10 mouse cellular contexts compared by ENCODE assay signal in the genomic region with DNA sequence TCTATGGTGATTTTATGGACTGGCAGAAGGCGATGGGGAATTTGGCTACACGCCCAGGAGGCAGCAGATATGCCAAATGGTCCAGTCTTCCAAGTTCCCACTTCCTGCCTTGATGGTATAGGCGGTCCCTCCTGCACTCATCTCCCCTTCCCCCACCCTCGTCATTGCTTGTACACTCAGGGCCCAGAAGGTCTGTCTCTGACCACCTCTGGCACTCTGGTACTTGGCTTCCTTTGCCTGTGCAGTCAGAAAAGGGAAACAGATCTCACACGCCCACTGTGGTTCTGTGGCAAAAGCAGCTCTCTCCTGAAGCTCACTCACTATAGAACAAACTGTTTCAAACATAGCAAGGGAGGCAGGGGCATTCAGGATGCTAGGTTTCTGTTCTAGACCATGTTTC.
DNase-seq lines count a peak whose midpoint lies in the region; ATAC-seq and TF ChIP-seq lines count a peak whose summit lies in the region.
"Had no signal": no experiment of that assay in that cellular context is flagged by ENCODE, and none has a peak within 500 bp of the region (broad histone marks: within the 10 kb centered on the region; RNA-seq: fewer than 3 reads in every experiment).

No protein-coding gene starts in this region.

- no peaks in the 10 kb centered on the region for H3K9me3 ChIP-seq in hindbrain, postnatal 0 days (ENCODE audit: low read length)
- no peaks in the 10 kb centered on the region for H3K9me3 ChIP-seq in hindbrain, embryonic 13.5 days
- H3K9me3 ChIP-seq: liver, embryonic 13.5 days had no signal

- H3K27ac ChIP-seq in hindbrain, postnatal 0 days, result no peak overlapping the region
- no peak overlapping the region for H3K27ac ChIP-seq in hindbrain, embryonic 13.5 days
- H3K27ac ChIP-seq: liver, embryonic 13.5 days had no signal

- H3K4me2 ChIP-seq in hindbrain, postnatal 0 days (ENCODE audit: low read depth, low read length), result no peak overlapping the region
- no peak overlapping the region for H3K4me2 ChIP-seq in hindbrain, embryonic 13.5 days
- H3K4me2 ChIP-seq: liver, embryonic 13.5 days had no signal

- intact Hi-C loops in left cerebral cortex, postnatal 4 days (cut with DNase I), result no loop called here

- H3K27me3 ChIP-seq in hindbrain, postnatal 0 days (ENCODE audit: insufficient read depth, low read length), result no peaks in the 10 kb centered on the region
- H3K27me3 ChIP-seq in hindbrain, embryonic 13.5 days, result no peaks in the 10 kb centered on the region
- H3K27me3 ChIP-seq: liver, embryonic 13.5 days had no signal

- H3K36me3 ChIP-seq in hindbrain, postnatal 0 days (ENCODE audit: insufficient read depth, low read length), result no peaks in the 10 kb centered on the region
- no peaks in the 10 kb centered on the region for H3K36me3 ChIP-seq in hindbrain, embryonic 13.5 days
- H3K36me3 ChIP-seq: liver, embryonic 13.5 days had no signal

- H3K4me1 ChIP-seq in hindbrain, postnatal 0 days (ENCODE audit: insufficient read depth, low read length), result no peaks in the 10 kb centered on the region
- H3K4me1 ChIP-seq in hindbrain, embryonic 13.5 days (replicated peaks), result no peaks in the 10 kb centered on the region
- H3K4me1 ChIP-seq: liver, embryonic 13.5 days had no signal

- no peak overlapping the region for H3K9ac ChIP-seq in hindbrain, postnatal 0 days (replicated peaks; ENCODE audit: low read length)
- no peak overlapping the region for H3K9ac ChIP-seq in hindbrain, embryonic 13.5 days
- H3K9ac ChIP-seq: liver, embryonic 13.5 days had no signal

- no peak overlapping the region for H3K4me3 ChIP-seq in hindbrain, postnatal 0 days (ENCODE audit: low read length)
- H3K4me3 ChIP-seq in hindbrain, embryonic 13.5 days, result no peak overlapping the region
- H3K4me3 ChIP-seq: erythroblast, embryonic 14.5 days; liver, embryonic 13.5 days had no signal

- peak; percentile 59; the same call in 1 of the 2 replicates for ATAC-seq in hindbrain, postnatal 0 days
- no peak for ATAC-seq in hindbrain, embryonic 13.5 days (ENCODE audit: low FRiP score)
- peak; percentile 64; the same call in 1 of the 2 replicates for ATAC-seq in cerebellum, adult (ENCODE audit: insufficient number of reproducible peaks, low FRiP score, low TSS enrichment)

- WGBS in hindbrain, postnatal 0 days, result 45% methylated on average over 5 of the region's 5 CpGs
- WGBS in hindbrain, embryonic 13.5 days, result 73% methylated on average over 5 of the region's 5 CpGs

- peak; percentile 73 for DNase-seq in hindbrain, postnatal 0 days (ENCODE audit: low spot score)
- peak; percentile 68 to 72 for DNase-seq in frontal cortex, postnatal 36 days (ENCODE audit: low spot score in 2 of 2)
- peak; percentile 89 for DNase-seq in left cerebral cortex, postnatal 4 days
- DNase-seq in MN1 (ENCODE audit: low spot score) (no peak), adipocyte (ENCODE audit: low spot score) (no peak)
- no peak for DNase-seq in retina, embryonic 14.5 days (ENCODE audit: low spot score)
- DNase-seq: liver, embryonic 13.5 days had no signal

- no peak for TF ChIP-seq CTCF in hindbrain, postnatal 0 days (IDR thresholded peaks at IDR 0.05; ENCODE audit: low read depth)

Comparison
In these comparisons a context has a peak if more than half of its experiments do, and no peak if none do; other contexts are left out.
1. DNase-seq: peak in hindbrain, postnatal 0 days (single experiment), frontal cortex, postnatal 36 days (2 of 2) and left cerebral cortex, postnatal 4 days (single experiment); none in MN1 (single experiment), retina, embryonic 14.5 days (single experiment) and adipocyte (single experiment).